Mouse (Mus musculus): ENCODE results near the gene Trim34a.
"Not testable (repeated sequence)": the region's sequence is repeated elsewhere in the genome, so short reads cannot be mapped to it uniquely, and the experiment has no call there.

DNA sequence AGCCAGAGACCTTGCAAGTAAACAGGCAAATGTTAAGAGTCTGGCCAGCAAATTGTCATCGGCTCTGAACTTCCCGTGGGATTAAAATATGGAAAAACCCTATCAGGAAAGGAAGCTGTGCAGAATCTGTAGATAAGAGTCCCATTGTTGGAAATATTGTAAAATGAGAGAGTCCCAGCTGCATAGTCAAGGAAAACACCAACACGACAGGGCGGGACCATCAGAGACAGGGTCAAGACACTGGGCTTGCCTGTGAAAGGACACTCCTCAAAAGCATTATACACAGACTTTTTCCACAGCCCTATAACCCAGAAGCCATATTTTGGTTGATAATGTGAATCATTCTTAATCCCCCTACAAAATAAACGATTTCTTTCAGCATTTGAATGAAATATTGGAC, 21.1 kb downstream of the Trim34a start:
- not testable (repeated sequence) for TF ChIP-seq POLR2A (IDR thresholded peaks at IDR 0.05; ENCODE audit: insufficient read length, low read depth); MAX (IDR thresholded peaks at IDR 0.05; ENCODE audit: low read depth); E2F4 (IDR thresholded peaks at IDR 0.05; ENCODE audit: insufficient read depth); POLR2AphosphoS2 (IDR thresholded peaks at IDR 0.05; ENCODE audit: insufficient read length, low read depth); SRF (IDR thresholded peaks at IDR 0.05; ENCODE audit: control insufficient read depth, insufficient read length, low read depth); TCF3 (IDR thresholded peaks at IDR 0.05; ENCODE audit: insufficient read length, low read depth); TCF12 (IDR thresholded peaks at IDR 0.05; ENCODE audit: insufficient read depth, poor library complexity, severe bottlenecking); USF1 (IDR thresholded peaks at IDR 0.05; ENCODE audit: low read depth); MYOG (IDR thresholded peaks at IDR 0.05; ENCODE audit: control insufficient read depth in 1 of 3, insufficient read depth in 1 of 3, insufficient read length in 2 of 3, low read depth in 2 of 3); CEBPB (IDR thresholded peaks at IDR 0.05; ENCODE audit: insufficient read depth, poor library complexity, severe bottlenecking); MYOD1 (IDR thresholded peaks at IDR 0.05; ENCODE audit: control insufficient read depth in 1 of 3, insufficient read length in 2 of 3, low read depth in 2 of 3)

All from myocyte (in vitro differentiated cells).